Mouse (Mus musculus): Measurements from ENCODE around the gene Rrbp1. TPM values are rescaled to one million over a fixed set of nuclear protein-coding genes. Genes with fewer than 3 reads are reported as not detected.

Rrbp1 gene
- total RNA-seq, 2 experiments from 2014 or later = 65.1 to 71.8 TPM

Other genes starting within 250 kb of the Rrbp1 start
- gene Bfsp1, start 148.1 kb downstream of the Rrbp1 start, total RNA-seq (2021) = 1 to 10 TPM in 1 of 2 experiments, under 1 TPM in 1; 0.66 to 1.0 TPM
- 100 to 1,000 TPM; 161 to 182 TPM for gene Dstn, start 95.9 kb downstream of the Rrbp1 start, total RNA-seq (2021)
- not detected for gene Banf2, start 21.8 kb upstream of the Rrbp1 start, total RNA-seq (2021)

All from left cerebral cortex, postnatal 36 days (tissue).